Mouse (Mus musculus) CH12.LX (cell line): ENCODE data around the gene Endog. TPM values are rescaled to one million over a fixed set of nuclear protein-coding genes. Genes with fewer than 3 reads are reported as not detected.

Experiments
- DNase-seq: peaks from one replicate; pipeline ENCODE4 v3.0.0-alpha.2; 2013; ENCODE audit errors: extremely low read depth
- H3K27ac ChIP-seq: 2 replicates; pipeline ENCODE4 v1.5.1; 2012; ENCODE audit warnings: low read depth, mild to moderate bottlenecking, control low read depth, moderate library complexity; ENCODE audit not compliant: insufficient read depth
- H3K27me3 ChIP-seq: replicated peaks from 2 replicates; pipeline ENCODE3; 2012; ENCODE audit warnings: inconsistent platforms
- H3K36me3 ChIP-seq, 2 experiments: replicated peaks in 1 of 2; 2 replicates each; pipeline versions ENCODE3 to v1.6.1; 2012; ENCODE audit warnings: inconsistent platforms in 1 of 2, low read length in 1 of 2, mild to moderate bottlenecking in 1 of 2, mixed read lengths in 1 of 2, moderate library complexity in 1 of 2; ENCODE audit not compliant: control insufficient read depth in 1 of 2, insufficient read depth in 1 of 2
- H3K4me1 ChIP-seq, 2 experiments: 2 replicates each; pipeline ENCODE4 v1.6.1; 2012; ENCODE audit warnings: inconsistent platforms in 1 of 2, moderate library complexity in 1 of 2; ENCODE audit not compliant: insufficient read depth in 2 of 2, control insufficient read depth in 1 of 2
- H3K4me2 ChIP-seq: 2 replicates; pipeline ENCODE4 v1.6.1; 2012; ENCODE audit warnings: low read depth, mild to moderate bottlenecking, control low read depth; ENCODE audit not compliant: poor library complexity, insufficient read depth, severe bottlenecking
- H3K4me3 ChIP-seq, 3 experiments: fragments of 150-350 bp in 1 of 3; sonication (generic) in 1 of 3; replicated peaks in 1 of 3; 2 replicates each; pipeline versions ENCODE3 to v1.5.1; 2011 to 2012; ENCODE audit warnings: low read depth in 2 of 3, low read length in 2 of 3, mild to moderate bottlenecking in 2 of 3, moderate library complexity in 2 of 3, control low read depth in 1 of 3, improper control_type of control experiment in 1 of 3, inconsistent platforms in 1 of 3, mixed read lengths in 1 of 3; ENCODE audit not compliant: poor library complexity in 1 of 3
- H3K79me2 ChIP-seq: replicated peaks from 2 replicates; pipeline ENCODE4 v1.6.1; 2012; ENCODE audit warnings: mild to moderate bottlenecking, moderate library complexity; ENCODE audit not compliant: control insufficient read depth, poor library complexity, insufficient read depth, severe bottlenecking; ENCODE audit errors: extremely low read depth
- H3K9ac ChIP-seq: 2 replicates; pipeline ENCODE4 v1.6.1; 2012; ENCODE audit warnings: low read depth, mild to moderate bottlenecking, control low read depth, moderate library complexity; ENCODE audit not compliant: insufficient read depth
- H3K9me3 ChIP-seq: replicated peaks from 2 replicates; pipeline ENCODE3; 2012; ENCODE audit warnings: low read length, inconsistent platforms, mixed read lengths
- BHLHE40 ChIP-seq: IDR thresholded peaks from 2 replicates; pipeline ENCODE4 v1.6.1; 2011; ENCODE audit warnings: mild to moderate bottlenecking, low read depth, low read length, improper control_type of control experiment
- CHD1 ChIP-seq: IDR thresholded peaks from 2 replicates; pipeline ENCODE4 v1.6.1; 2012; ENCODE audit warnings: low read depth, low read length, improper control_type of control experiment, inconsistent platforms
- CHD2 ChIP-seq: IDR thresholded peaks from 2 replicates; pipeline ENCODE4 v1.6.1; 2011; ENCODE audit warnings: low read length, improper control_type of control experiment
- CTCF ChIP-seq, 2 experiments: IDR thresholded peaks in 1 of 2; conservative IDR thresholded peaks in 1 of 2; 2 replicates each; pipeline ENCODE4 v1.5.1; 2011 to 2012; ENCODE audit warnings: low read depth in 2 of 2, low read length in 2 of 2, improper control_type of control experiment in 1 of 2, inconsistent platforms in 1 of 2, mild to moderate bottlenecking in 1 of 2, moderate library complexity in 1 of 2
- ELF1 ChIP-seq: IDR thresholded peaks from 2 replicates; pipeline ENCODE4 v1.6.1; 2014; ENCODE audit warnings: low read depth, mild to moderate bottlenecking, inconsistent platforms, low read length, improper control_type of control experiment
- EP300 ChIP-seq: IDR thresholded peaks from 2 replicates; pipeline ENCODE4 v1.6.1; 2011; ENCODE audit warnings: low read length, improper control_type of control experiment
- ETS1 ChIP-seq: conservative IDR thresholded peaks from 2 replicates; pipeline ENCODE4 v1.6.1; 2012; ENCODE audit warnings: low read depth, mild to moderate bottlenecking, inconsistent platforms, low read length, improper control_type of control experiment, moderate library complexity
- GABPA ChIP-seq: IDR thresholded peaks from 2 replicates; pipeline ENCODE4 v1.6.1; 2012; ENCODE audit warnings: low read depth, low read length, improper control_type of control experiment, inconsistent platforms; ENCODE audit not compliant: insufficient replicate concordance
- HCFC1 ChIP-seq: IDR thresholded peaks from 2 replicates; pipeline ENCODE4 v1.6.1; 2012; ENCODE audit warnings: low read depth, mild to moderate bottlenecking, inconsistent platforms, low read length, improper control_type of control experiment
- IRF4 ChIP-seq: IDR thresholded peaks from 2 replicates; pipeline ENCODE4 v1.6.1; 2014; ENCODE audit warnings: low read depth, mild to moderate bottlenecking, inconsistent platforms, low read length, improper control_type of control experiment
- MAX ChIP-seq: IDR thresholded peaks from 2 replicates; pipeline ENCODE4 v1.6.1; 2011; ENCODE audit warnings: low read length, improper control_type of control experiment
- MAZ ChIP-seq: IDR thresholded peaks from 2 replicates; pipeline ENCODE4 v1.6.1; 2012; ENCODE audit warnings: low read depth, mild to moderate bottlenecking, inconsistent platforms, low read length, improper control_type of control experiment, moderate library complexity
- MEF2A ChIP-seq: IDR thresholded peaks from 2 replicates; pipeline ENCODE4 v1.6.1; 2014; ENCODE audit warnings: low read depth, mild to moderate bottlenecking, inconsistent platforms, low read length, improper control_type of control experiment, borderline replicate concordance
- MXI1 ChIP-seq: IDR thresholded peaks from 2 replicates; pipeline ENCODE4 v1.6.1; 2011; ENCODE audit warnings: mild to moderate bottlenecking, low read depth, low read length, improper control_type of control experiment
- MYC ChIP-seq: IDR thresholded peaks from 2 replicates; pipeline ENCODE4 v1.6.1; 2011; ENCODE audit warnings: low read depth, mild to moderate bottlenecking, improper control_type of control experiment, low read length
- NELFE ChIP-seq: IDR thresholded peaks from 2 replicates; pipeline ENCODE4 v1.6.1; 2011; ENCODE audit warnings: low read depth, low read length, improper control_type of control experiment
- NRF1 ChIP-seq: IDR thresholded peaks from 2 replicates; pipeline ENCODE4 v1.6.1; 2014; ENCODE audit warnings: low read depth, mild to moderate bottlenecking, inconsistent platforms, low read length, improper control_type of control experiment, moderate library complexity
- POLR2A ChIP-seq: IDR thresholded peaks from 2 replicates; pipeline ENCODE4 v1.6.1; 2011; ENCODE audit warnings: low read depth, mild to moderate bottlenecking, improper control_type of control experiment, low read length
- POLR2AphosphoS2 ChIP-seq: IDR thresholded peaks from 2 replicates; pipeline ENCODE4 v1.6.1; 2011; ENCODE audit warnings: low read depth, low read length, improper control_type of control experiment
- RCOR1 ChIP-seq: conservative IDR thresholded peaks from 2 replicates; pipeline ENCODE4 v1.6.1; 2012; ENCODE audit warnings: low read depth, mild to moderate bottlenecking, inconsistent platforms, low read length, improper control_type of control experiment
- SIN3A ChIP-seq: IDR thresholded peaks from 2 replicates; pipeline ENCODE4 v1.6.1; 2012; ENCODE audit warnings: low read length, improper control_type of control experiment, inconsistent platforms
- SMC3 ChIP-seq: IDR thresholded peaks from 2 replicates; pipeline ENCODE4 v1.6.1; 2011; ENCODE audit warnings: low read depth, low read length, improper control_type of control experiment
- TBP ChIP-seq: conservative IDR thresholded peaks from 2 replicates; pipeline ENCODE4 v1.6.1; 2011; ENCODE audit warnings: low read depth, low read length, improper control_type of control experiment
- TCF12 ChIP-seq: IDR thresholded peaks from 2 replicates; pipeline ENCODE4 v1.6.1; 2014; ENCODE audit warnings: low read depth, mild to moderate bottlenecking, inconsistent platforms, low read length, improper control_type of control experiment
- UBTF ChIP-seq: IDR thresholded peaks from 2 replicates; pipeline ENCODE4 v1.6.1; 2012; ENCODE audit warnings: low read depth, mild to moderate bottlenecking, inconsistent platforms, low read length, improper control_type of control experiment, moderate library complexity
- USF1 ChIP-seq: IDR thresholded peaks from 2 replicates; pipeline ENCODE4 v1.6.1; 2014; ENCODE audit warnings: low read depth, mild to moderate bottlenecking, inconsistent platforms, low read length, improper control_type of control experiment
- USF2 ChIP-seq: conservative IDR thresholded peaks from 2 replicates; pipeline ENCODE4 v1.6.1; 2011; ENCODE audit warnings: low read depth, low read length, improper control_type of control experiment
- ZC3H11A ChIP-seq: IDR thresholded peaks from 2 replicates; pipeline ENCODE4 v1.6.1; 2012; ENCODE audit warnings: low read depth, mild to moderate bottlenecking, inconsistent platforms, low read length, improper control_type of control experiment
- ZMIZ1 ChIP-seq: IDR thresholded peaks from 2 replicates; pipeline ENCODE4 v1.6.1; 2012; ENCODE audit warnings: low read depth, mild to moderate bottlenecking, inconsistent platforms, low read length, improper control_type of control experiment
- dilution Hi-C: fragments of 300-500 bp; cut with MboI; formaldehyde crosslinking; loops from 2 replicates; pipeline ENCODE4 v1.14.3; 2020; ENCODE audit warnings: low sequenced_read_pairs; ENCODE audit not compliant: extremely low pct_unique_long_range_greater_than_20kb, extremely low pct_ligation_motif_present
- in situ Hi-C: fragments of 300-500 bp; cut with MboI; formaldehyde crosslinking; loops from 3 replicates; pipeline ENCODE4 v1.14.3; 2019; ENCODE audit warnings: low sequenced_read_pairs, low pct_ligation_motif_present, low pct_unique_long_range_greater_than_20kb, mixed read lengths
- polyA plus RNA-seq: library from polyadenylated mRNA; unstranded; fragments of >175 nt; gene quantifications from 2 replicates; pipeline ENCODE4 v1.2.1, GENCODE M21; 2012; ENCODE audit warnings: low read depth; ENCODE audit not compliant: insufficient read length
- total RNA-seq, 2 experiments: library from RNA; depleted of rRNA; stranded (reverse); fragments of 300-350 nt in 1 of 2; fragments of >200 nt in 1 of 2; gene quantifications; 2 replicates each; pipeline ENCODE4 v1.2.3; 2012 to 2014

The Endog gene
- total and polyA plus RNA-seq, 3 experiments: 9.2 TPM; not detected in 2

DNA sequence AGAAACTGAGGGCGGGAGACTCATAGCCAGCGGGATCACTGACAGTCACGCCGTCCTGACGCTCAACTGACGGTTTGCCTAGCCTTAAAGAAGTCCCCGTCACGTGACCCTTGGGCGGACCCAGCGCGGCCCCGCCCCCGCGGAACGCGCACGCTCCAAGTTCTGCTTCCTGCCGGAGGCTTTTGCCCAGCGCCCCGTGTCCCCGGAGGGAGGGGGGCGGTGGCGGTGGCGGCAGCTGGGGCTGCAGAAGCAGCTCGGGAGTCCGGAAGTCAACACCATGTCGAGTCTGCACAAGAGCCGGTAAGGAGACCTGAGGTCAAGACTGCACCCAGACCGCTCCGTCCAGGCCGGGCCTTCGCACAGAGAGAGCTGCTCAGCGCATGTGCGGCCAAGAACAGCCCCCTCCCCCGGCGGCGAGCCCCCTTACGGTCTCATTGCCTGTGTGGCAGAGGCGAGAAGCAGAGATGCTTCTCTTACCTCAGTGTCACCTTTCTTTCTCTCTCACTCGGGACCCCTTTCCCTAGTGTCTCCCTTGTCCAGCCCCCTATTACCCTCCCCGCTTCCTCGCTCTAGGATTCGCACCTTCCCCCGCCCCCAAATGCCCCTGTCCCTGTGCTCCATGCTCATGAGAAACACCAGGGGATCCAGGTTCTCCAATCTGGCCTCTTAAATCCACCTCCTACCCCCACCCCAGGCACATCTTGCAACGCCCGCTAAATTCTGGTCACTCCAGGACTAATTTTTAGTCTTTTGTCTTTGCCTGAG, 37.5 kb upstream of the Endog start, which contains the start of gene Tbc1d13:
TSS of gene Tbc1d13 (plus strand) at position 134 of the 765 bp plus-strand sequence.
- Histone ChIP-seq H3K4me1 (peaks cover 0 to 24% of the 10 kb centered on the region in 2 experiments; a peak in 2 of 4 replicates), H3K27me3 (no peaks in the 10 kb centered on the region), H3K4me3 (peak within 1 kb of the TSS; percentile 75 to 93 (median 76)), H3K36me3 (peaks cover 8 to 34% of the 10 kb centered on the region in 2 experiments), H3K79me2 (no peaks in the 10 kb centered on the region), H3K4me2 (peak within 1 kb of the TSS; percentile 85), H3K9me3 (no peaks in the 10 kb centered on the region), H3K27ac (no peak within 1 kb of the TSS), H3K9ac (peak within 1 kb of the TSS; percentile 76)
- in situ Hi-C loops (no loop called here), dilution Hi-C loops (no loop called here)
- DNase-seq: peak; percentile 96
- peak; percentile 98 for TF ChIP-seq USF2
- TF ChIP-seq UBTF: no peak
- TF ChIP-seq TCF12: peak; percentile 86
- TF ChIP-seq USF1: peak; percentile 99
- TF ChIP-seq GABPA: no peak
- no peak for TF ChIP-seq RCOR1
- peak; percentile 98 for TF ChIP-seq SIN3A
- peak; percentile 77; the same call in 1 of the 2 replicates for TF ChIP-seq MYC
- TF ChIP-seq MAX: peak; percentile 97
- TF ChIP-seq ZC3H11A: no peak
- TF ChIP-seq POLR2AphosphoS2: peak; percentile 96
- TF ChIP-seq EP300: no peak
- peak; percentile 98 for TF ChIP-seq MAZ
- no peak for TF ChIP-seq CHD1
- peak; percentile 80 for TF ChIP-seq NRF1
- no peak for TF ChIP-seq CHD2
- TF ChIP-seq NELFE: peak; percentile 98
- peak; percentile 94 for TF ChIP-seq MXI1
- TF ChIP-seq SMC3: no peak
- peak; percentile 32; the same call in 1 of the 2 replicates for TF ChIP-seq IRF4
- peak; percentile 99 for TF ChIP-seq POLR2A
- peak; percentile 88 for TF ChIP-seq ELF1
- peak; percentile 97 for TF ChIP-seq TBP
- TF ChIP-seq MEF2A: peak; percentile 75
- TF ChIP-seq ZMIZ1: peak; percentile 95
- no peak for TF ChIP-seq CTCF (conservative IDR thresholded peaks at IDR 0.05 in 1 of 2, IDR thresholded peaks at IDR 0.05 in 1 of 2; ENCODE audit: low read depth in 2 of 2, low read length in 2 of 2)
- TF ChIP-seq BHLHE40: peak; percentile 98
- TF ChIP-seq HCFC1: peak; percentile 86
- TF ChIP-seq ETS1: peak; percentile 39; the same call in 1 of the 2 replicates
